Mouse (Mus musculus): ENCODE data around the gene Cd3d. TPM values are rescaled to one million over a fixed set of nuclear protein-coding genes. Genes with fewer than 3 reads are reported as not detected.

Gene Cd3d
- polyA plus RNA-seq, 1 experiment from 2014 or later: not detected

GRCm38 (mm10) chr9:45000249-45000648 is 18.7 kb downstream of the Cd3d start:
- Histone ChIP-seq H3K4me1 (ENCODE audit: control insufficient read depth, insufficient read depth, low read length) (no peaks in the 10 kb centered on the region), H3K9me3 (ENCODE audit: control insufficient read depth, low read length) (no peaks in the 10 kb centered on the region), H3K4me3 (ENCODE audit: low read depth, low read length) (no peak overlapping the region), H3K27me3 (ENCODE audit: control insufficient read depth, insufficient read depth, low read length) (no peaks in the 10 kb centered on the region), H3K9ac (ENCODE audit: low read length) (no peak overlapping the region), H3K4me2 (no peak overlapping the region), H3K36me3 (ENCODE audit: control insufficient read depth, insufficient read depth, low read length) (no peaks in the 10 kb centered on the region), H3K27ac (ENCODE audit: low read depth, low read length) (no peak overlapping the region)
- ATAC-seq (ENCODE audit: low FRiP score) (no peak), DNase-seq (ENCODE audit: low spot score, missing footprints) (no peak)
- 64% methylated on average over 3 of the region's 3 CpGs for WGBS

- H3K4me1 ChIP-seq (ENCODE audit: control insufficient read depth, insufficient read depth, low read length): no peaks in the 10 kb centered on the region
- no peak overlapping the region for H3K27ac ChIP-seq (ENCODE audit: low read depth, low read length)
- H3K4me3 ChIP-seq (ENCODE audit: low read depth, low read length): no peak overlapping the region
- no peaks in the 10 kb centered on the region for H3K27me3 ChIP-seq (ENCODE audit: control insufficient read depth, insufficient read depth, low read length)
- no peaks in the 10 kb centered on the region for H3K36me3 ChIP-seq (ENCODE audit: control insufficient read depth, insufficient read depth, low read length)
- ATAC-seq (ENCODE audit: low FRiP score) (no peak), DNase-seq (ENCODE audit: low spot score, missing footprints) (no peak)
- no peak overlapping the region for H3K4me2 ChIP-seq
- 82% methylated on average over 12 of the region's 12 CpGs for WGBS
- no peak overlapping the region for H3K9ac ChIP-seq (ENCODE audit: low read length)
- H3K9me3 ChIP-seq (ENCODE audit: control insufficient read depth, low read length): no peaks in the 10 kb centered on the region
Measured at GRCm38 (mm10) chr9:45007404-45007803, 25.8 kb downstream of the Cd3d start.

GRCm38 (mm10) chr9:45008342-45008741 is 26.8 kb downstream of the Cd3d start:
- Histone ChIP-seq H3K4me1 (ENCODE audit: control insufficient read depth, insufficient read depth, low read length) (no peaks in the 10 kb centered on the region), H3K27me3 (ENCODE audit: control insufficient read depth, insufficient read depth, low read length) (no peaks in the 10 kb centered on the region), H3K9ac (ENCODE audit: low read length) (no peak overlapping the region), H3K4me2 (no peak overlapping the region), H3K36me3 (ENCODE audit: control insufficient read depth, insufficient read depth, low read length) (no peaks in the 10 kb centered on the region), H3K27ac (ENCODE audit: low read depth, low read length) (no peak overlapping the region), H3K9me3 (ENCODE audit: control insufficient read depth, low read length) (no peaks in the 10 kb centered on the region), H3K4me3 (ENCODE audit: low read depth, low read length) (no peak overlapping the region)
- DNase-seq (ENCODE audit: low spot score, missing footprints) (no peak), ATAC-seq (ENCODE audit: low FRiP score) (no peak)
- WGBS: 60% methylated on average over 4 of the region's 4 CpGs

- no peaks in the 10 kb centered on the region for H3K4me1 ChIP-seq (ENCODE audit: control insufficient read depth, insufficient read depth, low read length)
- H3K27me3 ChIP-seq (ENCODE audit: control insufficient read depth, insufficient read depth, low read length): no peaks in the 10 kb centered on the region
- H3K4me2 ChIP-seq: no peak within 1 kb of the TSS
- 82% methylated on average over 19 of the region's 19 CpGs for WGBS
- no peak within 1 kb of the TSS for H3K27ac ChIP-seq (ENCODE audit: low read depth, low read length)
- no peaks in the 10 kb centered on the region for H3K36me3 ChIP-seq (ENCODE audit: control insufficient read depth, insufficient read depth, low read length)
- no peak within 1 kb of the TSS for H3K9ac ChIP-seq (ENCODE audit: low read length)
- H3K9me3 ChIP-seq (ENCODE audit: control insufficient read depth, low read length): no peaks in the 10 kb centered on the region
- no peak for ATAC-seq (ENCODE audit: low FRiP score)
- no peak for DNase-seq (ENCODE audit: low spot score, missing footprints)
- no peak within 1 kb of the TSS for H3K4me3 ChIP-seq (ENCODE audit: low read depth, low read length)
Measured at GRCm38 (mm10) chr9:45009180-45010078, 27.8 kb downstream of the Cd3d start, which contains the start of gene Cd3e. Cd3e (minus strand) TSS chr9:45009627.

- 80% methylated on average over 4 of the region's 4 CpGs for WGBS
- Histone ChIP-seq H3K27ac (ENCODE audit: low read depth, low read length) (no peak overlapping the region), H3K9ac (ENCODE audit: low read length) (no peak overlapping the region)
Measured at GRCm38 (mm10) chr9:45010461-45010860, 28.9 kb downstream of the Cd3d start.

GRCm38 (mm10) chr9:45011291-45011690 is 29.7 kb downstream of the Cd3d start:
- Histone ChIP-seq H3K9ac (ENCODE audit: low read length) (no peak overlapping the region), H3K4me2 (no peak overlapping the region), H3K27me3 (ENCODE audit: control insufficient read depth, insufficient read depth, low read length) (no peaks in the 10 kb centered on the region), H3K4me3 (ENCODE audit: low read depth, low read length) (no peak overlapping the region), H3K9me3 (ENCODE audit: control insufficient read depth, low read length) (no peaks in the 10 kb centered on the region), H3K36me3 (ENCODE audit: control insufficient read depth, insufficient read depth, low read length) (no peaks in the 10 kb centered on the region), H3K4me1 (ENCODE audit: control insufficient read depth, insufficient read depth, low read length) (no peaks in the 10 kb centered on the region), H3K27ac (ENCODE audit: low read depth, low read length) (no peak overlapping the region)
- no peak for DNase-seq (ENCODE audit: low spot score, missing footprints)
- no peak for ATAC-seq (ENCODE audit: low FRiP score)
- 51% methylated on average over 6 of the region's 6 CpGs for WGBS

More at GRCm38 (mm10) chr9:45010461-45010860, 28.9 kb downstream of the Cd3d start:
- no peak for DNase-seq (ENCODE audit: low spot score, missing footprints)
- H3K4me1 ChIP-seq (ENCODE audit: control insufficient read depth, insufficient read depth, low read length): no peaks in the 10 kb centered on the region
- H3K27me3 ChIP-seq (ENCODE audit: control insufficient read depth, insufficient read depth, low read length): no peaks in the 10 kb centered on the region
- H3K9me3 ChIP-seq (ENCODE audit: control insufficient read depth, low read length): no peaks in the 10 kb centered on the region
- H3K4me3 ChIP-seq (ENCODE audit: low read depth, low read length): no peak overlapping the region
- ATAC-seq (ENCODE audit: low FRiP score): no peak
- H3K4me2 ChIP-seq: no peak overlapping the region
- no peaks in the 10 kb centered on the region for H3K36me3 ChIP-seq (ENCODE audit: control insufficient read depth, insufficient read depth, low read length)

- Histone ChIP-seq H3K27me3 (ENCODE audit: control insufficient read depth, insufficient read depth, low read length) (no peaks in the 10 kb centered on the region), H3K9ac (ENCODE audit: low read length) (no peak overlapping the region), H3K36me3 (ENCODE audit: control insufficient read depth, insufficient read depth, low read length) (no peaks in the 10 kb centered on the region), H3K27ac (ENCODE audit: low read depth, low read length) (no peak overlapping the region), H3K4me1 (ENCODE audit: control insufficient read depth, insufficient read depth, low read length) (no peaks in the 10 kb centered on the region), H3K4me2 (no peak overlapping the region), H3K9me3 (ENCODE audit: control insufficient read depth, low read length) (no peaks in the 10 kb centered on the region), H3K4me3 (ENCODE audit: low read depth, low read length) (no peak overlapping the region)
- 47% methylated on average over 2 of the region's 2 CpGs for WGBS
- ATAC-seq (ENCODE audit: low FRiP score) (no peak), DNase-seq (ENCODE audit: low spot score, missing footprints) (no peak)
Measured at GRCm38 (mm10) chr9:45014879-45015278, 33.3 kb downstream of the Cd3d start.

- Histone ChIP-seq H3K9ac (ENCODE audit: low read length) (no peak overlapping the region), H3K9me3 (ENCODE audit: control insufficient read depth, low read length) (no peaks in the 10 kb centered on the region), H3K36me3 (ENCODE audit: control insufficient read depth, insufficient read depth, low read length) (no peaks in the 10 kb centered on the region), H3K4me3 (ENCODE audit: low read depth, low read length) (no peak overlapping the region), H3K4me1 (ENCODE audit: control insufficient read depth, insufficient read depth, low read length) (no peaks in the 10 kb centered on the region), H3K4me2 (no peak overlapping the region), H3K27ac (ENCODE audit: low read depth, low read length) (no peak overlapping the region), H3K27me3 (ENCODE audit: control insufficient read depth, insufficient read depth, low read length) (no peaks in the 10 kb centered on the region)
- 70% methylated on average over 3 of the region's 3 CpGs for WGBS
- no peak for DNase-seq (ENCODE audit: low spot score, missing footprints)
- ATAC-seq (ENCODE audit: low FRiP score): no peak
Measured at GRCm38 (mm10) chr9:45015841-45016240, 34.3 kb downstream of the Cd3d start.

- no peak overlapping the region for H3K4me2 ChIP-seq
- 90% methylated on average over 11 of the region's 11 CpGs for WGBS
Measured at GRCm38 (mm10) chr9:45018031-45018430, 36.4 kb downstream of the Cd3d start.

More at GRCm38 (mm10) chr9:45018031-45018430, 36.4 kb downstream of the Cd3d start:
- H3K4me3 ChIP-seq (ENCODE audit: low read depth, low read length): no peak overlapping the region
- H3K27me3 ChIP-seq (ENCODE audit: control insufficient read depth, insufficient read depth, low read length): no peaks in the 10 kb centered on the region
- no peak for DNase-seq (ENCODE audit: low spot score, missing footprints)
- H3K4me1 ChIP-seq (ENCODE audit: control insufficient read depth, insufficient read depth, low read length): no peaks in the 10 kb centered on the region
- no peaks in the 10 kb centered on the region for H3K9me3 ChIP-seq (ENCODE audit: control insufficient read depth, low read length)
- no peak overlapping the region for H3K9ac ChIP-seq (ENCODE audit: low read length)
- no peak for ATAC-seq (ENCODE audit: low FRiP score)
- no peak overlapping the region for H3K27ac ChIP-seq (ENCODE audit: low read depth, low read length)
- no peaks in the 10 kb centered on the region for H3K36me3 ChIP-seq (ENCODE audit: control insufficient read depth, insufficient read depth, low read length)
